Mouse (Mus musculus): ENCODE measurements at regions not wholly inside any gene's neighbourhood (a gene's known extent, or its start where the extent isn't known, plus 50 kb on each side); places are given as distances from the start of the nearest gene placed in this dataset.

DNA sequence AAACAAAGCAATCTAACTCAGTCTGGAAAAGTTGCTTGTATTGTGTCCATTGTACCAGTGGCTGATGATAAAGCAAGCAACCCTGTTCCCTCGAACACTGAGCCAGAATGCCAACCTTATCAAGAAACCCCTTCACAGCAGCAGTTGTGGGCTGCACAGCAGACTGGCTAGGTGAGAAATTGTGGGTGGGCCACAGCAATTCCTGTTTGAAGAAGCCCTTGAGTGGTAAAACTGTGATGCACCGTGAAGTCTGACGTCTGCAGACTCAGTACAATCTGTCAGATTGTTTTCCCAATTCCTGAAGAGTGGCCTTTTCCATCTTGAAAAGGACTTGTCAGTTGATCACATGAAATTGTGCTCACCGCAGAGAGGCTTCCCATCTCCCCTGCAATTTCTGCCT, 483.7 kb upstream of the Nrg3 start:
- peak; percentile 2 for DNase-seq
- Histone ChIP-seq H3K9me3 (ENCODE audit: control insufficient read depth, low read length) (no peaks in the 10 kb centered on the region), H3K36me3 (ENCODE audit: control insufficient read depth, insufficient read depth, low read length) (no peaks in the 10 kb centered on the region), H3K4me3 (replicated peaks; ENCODE audit: low read depth, low read length) (no peak overlapping the region), H3K4me1 (ENCODE audit: control insufficient read depth, insufficient read depth, low read length) (no peaks in the 10 kb centered on the region), H3K9ac (replicated peaks; ENCODE audit: low read length) (no peak overlapping the region), H3K27ac (replicated peaks; ENCODE audit: low read depth, low read length) (no peak overlapping the region), H3K27me3 (ENCODE audit: control insufficient read depth, insufficient read depth, low read length) (no peaks in the 10 kb centered on the region), H3K4me2 (ENCODE audit: low read length) (no peak overlapping the region)
- WGBS = 50% methylated on average over 4 of the region's 4 CpGs
- no peak for ATAC-seq (ENCODE audit: low FRiP score, low TSS enrichment)

DNA sequence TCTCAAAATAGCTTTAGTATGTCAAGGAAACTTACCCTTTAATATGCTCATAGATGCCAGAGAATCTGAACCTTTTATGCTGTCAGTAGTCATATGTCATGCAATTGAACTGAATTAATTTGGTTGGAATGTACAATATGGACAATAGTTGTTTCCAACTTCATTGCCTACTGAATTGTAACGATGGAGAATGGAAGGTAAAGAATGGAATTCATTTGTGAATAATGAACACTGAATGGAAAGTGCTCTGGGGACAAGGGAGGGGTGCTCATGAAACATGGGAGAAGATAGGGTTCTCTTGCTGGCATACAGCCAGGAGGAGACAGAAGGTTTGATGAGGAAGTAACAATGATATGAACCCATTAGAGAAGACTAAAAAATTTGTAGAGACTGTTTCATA, 471.8 kb upstream of the Nrg3 start:
- H3K4me1 ChIP-seq (ENCODE audit: control insufficient read depth, insufficient read depth, low read length) = no peaks in the 10 kb centered on the region
- no peak overlapping the region for H3K27ac ChIP-seq (replicated peaks; ENCODE audit: low read depth, low read length)
- no peaks in the 10 kb centered on the region for H3K27me3 ChIP-seq (ENCODE audit: control insufficient read depth, insufficient read depth, low read length)
- H3K9me3 ChIP-seq (ENCODE audit: control insufficient read depth, low read length) = no peaks in the 10 kb centered on the region
- no peak overlapping the region for H3K4me3 ChIP-seq (replicated peaks; ENCODE audit: low read depth, low read length)
- DNase-seq (no peak), ATAC-seq (ENCODE audit: low FRiP score, low TSS enrichment) (no peak)
- WGBS = 72% methylated on average over 1 of the region's 1 CpGs
- no peak overlapping the region for H3K4me2 ChIP-seq (ENCODE audit: low read length)
- no peak overlapping the region for H3K9ac ChIP-seq (replicated peaks; ENCODE audit: low read length)
- H3K36me3 ChIP-seq (ENCODE audit: control insufficient read depth, insufficient read depth, low read length) = no peaks in the 10 kb centered on the region
